Mouse (Mus musculus): Measurements from ENCODE around the gene Atf6b.

Gene Atf6b

GRCm38 (mm10) chr17:34627093-34627942 lies 19.6 kb upstream of the Atf6b start:
- DNase-seq (ENCODE audit: low spot score) = peak; percentile 83

- no peak for DNase-seq (ENCODE audit: low spot score)
These were observed 18.9 kb upstream of the Atf6b start, which contains the start of gene Ppt2 for GRCm38 (mm10) chr17:34627943-34628643. Ppt2 (minus strand) TSS chr17:34628510.

- no peak for DNase-seq (ENCODE audit: low spot score)
These were observed 18.3 kb upstream of the Atf6b start for GRCm38 (mm10) chr17:34628644-34628967.

- no peak for DNase-seq (ENCODE audit: low spot score)
These were observed 17.7 kb upstream of the Atf6b start, which contains the start of gene Prrt1 for GRCm38 (mm10) chr17:34629221-34629751. Prrt1 (plus strand) TSS chr17:34629533.

GRCm38 (mm10) chr17:34629796-34630603 lies 16.9 kb upstream of the Atf6b start:
- DNase-seq (ENCODE audit: low spot score) = no peak

GRCm38 (mm10) chr17:34630761-34631301 lies 16.1 kb upstream of the Atf6b start:
- DNase-seq (ENCODE audit: low spot score) = no peak

GRCm38 (mm10) chr17:34631647-34632046 lies 15.3 kb upstream of the Atf6b start:
- DNase-seq (ENCODE audit: low spot score) = no peak

- peak; percentile 81 for DNase-seq (ENCODE audit: low spot score)
These were observed 14.7 kb upstream of the Atf6b start for GRCm38 (mm10) chr17:34632261-34632691.

- DNase-seq (ENCODE audit: low spot score) = no peak
These were observed 11.3 kb upstream of the Atf6b start for GRCm38 (mm10) chr17:34635671-34636070.

- DNase-seq (ENCODE audit: low spot score) = no peak
These were observed 9.5 kb upstream of the Atf6b start for GRCm38 (mm10) chr17:34637459-34637858.

- no peak for DNase-seq (ENCODE audit: low spot score)
These were observed 7.3 kb upstream of the Atf6b start for GRCm38 (mm10) chr17:34639461-34640255.

GRCm38 (mm10) chr17:34640778-34641601 lies 6.0 kb upstream of the Atf6b start:
- DNase-seq (ENCODE audit: low spot score) = no peak

- DNase-seq (ENCODE audit: low spot score) = no peak
These were observed 5.0 kb upstream of the Atf6b start for GRCm38 (mm10) chr17:34641945-34642344.

- no peak for DNase-seq (ENCODE audit: low spot score)
These were observed 3.6 kb upstream of the Atf6b start for GRCm38 (mm10) chr17:34643379-34643778.

- no peak for DNase-seq (ENCODE audit: low spot score)
These were observed 3.0 kb upstream of the Atf6b start for GRCm38 (mm10) chr17:34643944-34644343.

GRCm38 (mm10) chr17:34644608-34645007 lies 2.3 kb upstream of the Atf6b start, which contains the start of gene Fkbpl:
Fkbpl (plus strand) TSS chr17:34644764.
- peak; percentile 97 for DNase-seq (ENCODE audit: low spot score)

GRCm38 (mm10) chr17:34645256-34645829 lies 1.6 kb upstream of the Atf6b start:
- no peak for DNase-seq (ENCODE audit: low spot score)

- no peak for DNase-seq (ENCODE audit: low spot score)
These were observed 975 bp upstream of the Atf6b start for GRCm38 (mm10) chr17:34645831-34646511.

Measured in left cerebral cortex, adult 11 months (tissue).